Comparison of ENCODE assay signal across 1 mouse cellular context in the genomic region with DNA sequence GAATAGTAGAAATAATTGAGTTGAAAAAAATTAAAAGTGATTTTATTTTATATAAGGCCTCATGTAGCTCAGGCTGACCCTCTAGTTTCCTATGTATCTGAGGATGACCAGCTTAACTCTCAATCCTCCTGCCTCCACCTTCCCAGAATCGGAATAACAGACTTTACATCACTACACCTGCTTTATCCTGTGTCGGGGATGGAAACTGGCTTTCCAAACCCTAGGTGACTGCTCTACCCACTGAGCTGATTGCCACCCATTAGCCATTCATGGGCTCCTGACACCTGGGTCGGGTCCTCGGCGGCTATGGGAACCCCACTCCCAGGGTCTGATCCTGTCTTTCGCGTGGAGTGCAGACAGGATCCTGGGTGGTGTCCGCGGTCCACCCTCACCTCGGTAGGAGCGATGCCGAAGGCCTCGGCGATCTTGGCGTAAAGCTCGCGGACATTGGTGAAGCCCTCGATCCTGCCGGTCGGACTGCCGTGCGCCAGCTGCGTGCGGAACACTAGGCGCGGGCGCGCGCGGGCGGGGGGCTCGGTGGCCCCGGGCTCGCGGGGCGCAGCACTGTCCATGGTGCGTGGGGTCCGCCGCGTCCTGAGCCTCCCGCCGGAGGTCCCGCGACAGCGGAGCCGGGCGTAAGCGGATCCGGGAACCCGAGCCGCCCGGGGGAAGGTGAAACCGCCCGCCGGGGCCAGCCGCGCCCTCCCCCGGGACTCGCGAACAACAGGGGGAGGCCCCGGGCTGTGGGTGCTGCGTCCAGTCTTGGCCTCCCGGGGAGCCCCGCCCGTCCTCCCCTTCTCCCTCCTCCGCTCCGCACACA.
TF ChIP-seq lines count a peak whose summit lies in the region.

A gene (minus strand): TSS at position 581 of the 820 bp plus-strand sequence.

TF ChIP-seq in CH12.LX, 34 proteins besides CTCF, POLR2A, EP300 and RAD21 (continued from another document):
- TF ChIP-seq ETS1 (conservative IDR thresholded peaks at IDR 0.05; ENCODE audit: low read depth, low read length), result 0 out of 2 replicates have a peak, but pooled peaks have one; percentile 14
- TF ChIP-seq SIN3A (IDR thresholded peaks at IDR 0.05; ENCODE audit: low read length), result no peak
- peak; percentile 46; the same call in 1 of the 2 replicates for TF ChIP-seq IRF4 (IDR thresholded peaks at IDR 0.05; ENCODE audit: low read depth, low read length)
- TF ChIP-seq USF1 (IDR thresholded peaks at IDR 0.05; ENCODE audit: low read depth, low read length), result no peak
- TF ChIP-seq RCOR1 (conservative IDR thresholded peaks at IDR 0.05; ENCODE audit: low read depth, low read length), result no peak
- no peak for TF ChIP-seq MXI1 (IDR thresholded peaks at IDR 0.05; ENCODE audit: low read depth, low read length)
- no peak for TF ChIP-seq POLR2AphosphoS2 (IDR thresholded peaks at IDR 0.05; ENCODE audit: low read depth, low read length)
- TF ChIP-seq HCFC1 (IDR thresholded peaks at IDR 0.05; ENCODE audit: low read depth, low read length), result no peak; the same call in 1 of the 2 replicates
- no peak for TF ChIP-seq CHD1 (IDR thresholded peaks at IDR 0.05; ENCODE audit: low read depth, low read length)
- TF ChIP-seq SMC3 (IDR thresholded peaks at IDR 0.05; ENCODE audit: low read depth, low read length), result no peak
- 0 out of 2 replicates have a peak, but pooled peaks have one; percentile 12 for TF ChIP-seq ELF1 (IDR thresholded peaks at IDR 0.05; ENCODE audit: low read depth, low read length)
- no peak for TF ChIP-seq NRF1 (IDR thresholded peaks at IDR 0.05; ENCODE audit: low read depth, low read length)
- no peak for TF ChIP-seq USF2 (conservative IDR thresholded peaks at IDR 0.05; ENCODE audit: low read depth, low read length)
- TF ChIP-seq ZKSCAN1 (IDR thresholded peaks at IDR 0.05; ENCODE audit: borderline replicate concordance, low read depth, low read length), result no peak
- no peak for TF ChIP-seq MAFK (IDR thresholded peaks at IDR 0.05; ENCODE audit: insufficient replicate concordance, low read length)
- no peak for TF ChIP-seq MAX (IDR thresholded peaks at IDR 0.05; ENCODE audit: low read length)
